Mouse (Mus musculus) adrenal gland, postnatal 4 days (tissue): ENCODE data around the gene Nnat. TPM values are rescaled to one million over a fixed set of nuclear protein-coding genes. Genes with fewer than 3 reads are reported as not detected.

ENCODE experiments used
- DNase-seq, 2 experiments: peaks; one replicate each; pipeline ENCODE4 v3.0.0; 2021 to 2022; ENCODE audit warnings: low spot score in 2 of 2, mixed read lengths in 2 of 2
- microRNA-seq: library from miRNA; unstranded; fragments of <30 nt; microRNA quantifications from one replicate; pipeline ENCODE4 v1.2.0, GENCODE M21; 2021
- total RNA-seq, 2 experiments: library from RNA; stranded (reverse); gene quantifications; 2 replicates each; pipeline ENCODE4 v1.2.3; 2021

Nnat gene
- total RNA-seq, 2 experiments from 2014 or later = 380 to 391 TPM

- no peak for DNase-seq
Observed at GRCm38 (mm10) chr2:157596876-157597566, 37.1 kb downstream of the Nnat start.

- no peak for DNase-seq
Observed at GRCm38 (mm10) chr2:157601435-157601839, 41.6 kb downstream of the Nnat start.

- DNase-seq = peak; percentile 57 to 60
Observed at GRCm38 (mm10) chr2:157605025-157605675, 45.3 kb downstream of the Nnat start.

GRCm38 (mm10) chr2:157607542-157608236 lies 47.8 kb downstream of the Nnat start:
- no peak for DNase-seq

- DNase-seq = no peak
Observed at GRCm38 (mm10) chr2:157611735-157612134, 51.9 kb downstream of the Nnat start.

Small RNAs within 50 kb of the gene (microRNA-seq; reads per million reads assigned to microRNA genes)
- 1.1 reads per million for gene Gm23134

Other genes starting within 250 kb of the Nnat start
- gene Ghrh, start 212.6 kb upstream of the Nnat start, total RNA-seq = not detected
- gene Manbal, start 192.5 kb upstream of the Nnat start, total RNA-seq = 10 to 100 TPM; 49.9 to 50.4 TPM
- gene Src, start 141.6 kb upstream of the Nnat start, total RNA-seq = 10 to 100 TPM; 34.0 to 36.7 TPM
- 100 to 1,000 TPM; 103 to 104 TPM for gene Blcap, start 11.2 kb downstream of the Nnat start, total RNA-seq
- gene Ctnnbl1, start 177.3 kb downstream of the Nnat start, total RNA-seq = 10 to 100 TPM; 26.7 to 29.0 TPM